Mouse (Mus musculus) intestine, embryonic 16.5 days (tissue): ENCODE measurements at regions not wholly inside any gene's neighbourhood (a gene's known extent, or its start where the extent isn't known, plus 50 kb on each side); places are given as distances from the start of the nearest gene placed in this dataset.
A peak's percentile ranks its signal among the peaks of the same experiment; 100 is the strongest.

Experiments used
- ATAC-seq: fragments of 200-750 bp; cut with Nextera tagmentation; 2 replicates; pipeline ENCODE4 v1.8.0; 2017; ENCODE audit warnings: moderate TSS enrichment, moderate library complexity
- H3K27ac ChIP-seq: fragments of 300-500 bp; sonication (generic); 2 replicates; pipeline ENCODE4 v1.5.1; 2014; ENCODE audit warnings: mild to moderate bottlenecking, low read length
- H3K27me3 ChIP-seq: fragments of 300-500 bp; sonication (generic); replicated peaks from 2 replicates; pipeline ENCODE4 v1.6.1; 2014; ENCODE audit warnings: low read length, control low read depth, mixed read lengths; ENCODE audit not compliant: control insufficient read depth, insufficient read depth
- H3K36me3 ChIP-seq: fragments of 300-500 bp; sonication (generic); 2 replicates; pipeline ENCODE4 v1.6.1; 2014; ENCODE audit warnings: low read length, control low read depth; ENCODE audit not compliant: control insufficient read depth, insufficient read depth
- H3K4me1 ChIP-seq: fragments of 300-500 bp; sonication (generic); 2 replicates; pipeline ENCODE4 v1.6.1; 2014; ENCODE audit warnings: low read length, control low read depth, mixed read lengths; ENCODE audit not compliant: control insufficient read depth, insufficient read depth
- H3K4me2 ChIP-seq: fragments of 300-500 bp; sonication (generic); 2 replicates; pipeline ENCODE4 v1.6.1; 2014; ENCODE audit warnings: low read depth, low read length, control low read depth
- H3K4me3 ChIP-seq: fragments of 300-500 bp; sonication (generic); 2 replicates; pipeline ENCODE4 v1.5.1; 2014; ENCODE audit warnings: mild to moderate bottlenecking, low read length
- H3K9ac ChIP-seq: fragments of 300-500 bp; sonication (generic); 2 replicates; pipeline ENCODE4 v1.6.1; 2014; ENCODE audit warnings: low read depth, low read length
- H3K9me3 ChIP-seq: fragments of 300-500 bp; sonication (generic); 2 replicates; pipeline ENCODE4 v1.6.1; 2016; ENCODE audit warnings: low read length, control low read depth; ENCODE audit not compliant: control insufficient read depth
- WGBS: fragments of 180-500 bp; shearing (Covaris S2); extraction: QIAGEN DNeasy Blood & Tissue Kit; methylation state at CpG from one replicate; pipeline ENCODE4 v1.1.7; 2014; 5-methylcytosine and 5-hydroxymethylcytosine counted together

- Histone ChIP-seq H3K4me1 (peaks cover 2% of the 10 kb centered on the region), H3K4me2 (no peak overlapping the region), H3K27me3 (no peaks in the 10 kb centered on the region), H3K36me3 (no peaks in the 10 kb centered on the region), H3K9ac (no peak overlapping the region), H3K27ac (no peak overlapping the region), H3K9me3 (no peaks in the 10 kb centered on the region), H3K4me3 (no peak overlapping the region)
- WGBS: 85% methylated on average over 16 of the region's 16 CpGs
- no peak for ATAC-seq
These were observed 81.5 kb upstream of the Hmcn1 start for GRCm38 (mm10) chr1:151074508-151075314.

GRCm38 (mm10) chr1:151075541-151075940 lies 82.3 kb upstream of the Hmcn1 start:
- no peak overlapping the region for H3K9ac ChIP-seq
- H3K4me1 ChIP-seq: peaks cover 6% of the 10 kb centered on the region
- no peak overlapping the region for H3K4me3 ChIP-seq
- no peaks in the 10 kb centered on the region for H3K27me3 ChIP-seq
- no peaks in the 10 kb centered on the region for H3K9me3 ChIP-seq
- no peaks in the 10 kb centered on the region for H3K36me3 ChIP-seq
- no peak overlapping the region for H3K4me2 ChIP-seq
- no peak overlapping the region for H3K27ac ChIP-seq
- ATAC-seq: no peak
- WGBS: 83% methylated on average over 6 of the region's 6 CpGs

- Histone ChIP-seq H3K9me3 (no peaks in the 10 kb centered on the region), H3K27ac (no peak overlapping the region), H3K4me3 (no peak overlapping the region), H3K27me3 (no peaks in the 10 kb centered on the region), H3K4me1 (peaks cover 8% of the 10 kb centered on the region), H3K36me3 (no peaks in the 10 kb centered on the region), H3K9ac (no peak overlapping the region), H3K4me2 (no peak overlapping the region)
- WGBS: 35% methylated on average over 16 of the region's 16 CpGs
- 0 out of 2 replicates have a peak, but pooled peaks have one; percentile 46 for ATAC-seq
These were observed 85.8 kb upstream of the Hmcn1 start for GRCm38 (mm10) chr1:151078909-151079522.

DNA sequence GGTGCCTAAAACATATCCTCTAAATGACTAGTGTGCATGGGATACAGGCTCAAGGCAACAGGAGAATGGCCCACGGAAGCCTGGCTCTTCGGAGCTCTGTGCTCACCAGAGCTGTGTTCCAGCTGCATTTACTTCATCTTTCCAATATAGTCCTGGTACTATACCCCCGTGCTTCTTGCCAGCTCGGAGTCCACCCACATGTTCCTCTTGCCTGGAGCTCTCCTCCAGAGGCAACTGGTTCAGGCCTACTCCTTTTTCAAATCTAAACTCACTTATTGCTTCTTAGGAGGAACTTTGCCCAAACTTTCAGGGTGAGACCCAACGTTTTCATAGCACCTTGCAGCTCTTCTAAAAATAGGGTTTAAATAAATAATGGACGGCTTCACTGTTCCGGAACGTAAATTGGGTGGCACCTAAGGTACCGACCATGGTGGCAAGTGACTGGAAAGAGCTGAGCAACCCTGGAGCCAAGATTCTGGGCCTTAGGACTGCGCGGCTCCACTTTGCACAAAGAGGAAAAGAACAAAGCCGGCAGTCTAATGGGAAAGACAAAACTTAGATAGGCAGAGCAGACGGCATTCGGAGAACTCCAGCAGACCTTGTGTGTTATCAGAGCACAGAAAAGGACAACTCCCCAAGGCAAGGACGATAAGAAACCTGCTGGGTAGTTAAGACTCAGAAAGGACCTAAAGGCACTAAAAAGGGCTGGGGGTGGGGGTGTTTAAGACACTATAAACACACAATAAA lies 86.6 kb upstream of the Hmcn1 start:
- Histone ChIP-seq H3K4me3 (no peak overlapping the region), H3K36me3 (no peaks in the 10 kb centered on the region), H3K27me3 (no peaks in the 10 kb centered on the region), H3K27ac (peak overlapping the region; percentile 24; the same call in 1 of the 2 replicates), H3K4me1 (peaks cover 8% of the 10 kb centered on the region), H3K9ac (no peak overlapping the region), H3K4me2 (no peak overlapping the region), H3K9me3 (no peaks in the 10 kb centered on the region)
- peak; percentile 86 for ATAC-seq
- 68% methylated on average over 15 of the region's 15 CpGs for WGBS

DNA sequence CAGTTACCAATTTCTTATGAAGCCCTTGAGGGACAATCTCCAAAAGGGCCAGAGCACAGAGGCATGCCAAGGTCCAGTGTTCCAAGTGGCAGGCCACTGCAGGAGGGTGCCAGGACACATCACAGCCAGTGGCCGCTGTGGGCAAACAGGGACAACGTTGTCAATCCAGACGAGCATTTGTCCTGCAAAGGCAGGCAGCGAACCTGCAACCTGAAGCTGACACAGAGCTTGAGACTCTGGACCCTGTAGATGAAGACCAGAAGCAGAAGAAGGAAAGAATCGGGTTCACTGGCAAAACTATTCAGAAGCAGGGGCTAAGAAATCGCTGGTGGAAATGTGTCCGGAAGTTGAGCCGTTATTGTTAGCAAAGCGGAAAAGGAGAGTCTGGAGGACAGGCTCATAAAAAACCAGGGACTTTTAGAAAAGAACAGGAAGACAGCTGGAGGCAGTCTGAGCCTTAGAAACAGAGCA lies 87.3 kb upstream of the Hmcn1 start:
- Histone ChIP-seq H3K4me1 (peaks cover 8% of the 10 kb centered on the region), H3K4me2 (peak overlapping the region; percentile 9; the same call in 1 of the 2 replicates), H3K4me3 (no peak overlapping the region), H3K27ac (peak overlapping the region; percentile 49), H3K27me3 (no peaks in the 10 kb centered on the region), H3K9me3 (no peaks in the 10 kb centered on the region), H3K9ac (peak overlapping the region; percentile 42; the same call in 1 of the 2 replicates), H3K36me3 (no peaks in the 10 kb centered on the region)
- 46% methylated on average over 9 of the region's 9 CpGs for WGBS
- peak; percentile 41 for ATAC-seq

DNA sequence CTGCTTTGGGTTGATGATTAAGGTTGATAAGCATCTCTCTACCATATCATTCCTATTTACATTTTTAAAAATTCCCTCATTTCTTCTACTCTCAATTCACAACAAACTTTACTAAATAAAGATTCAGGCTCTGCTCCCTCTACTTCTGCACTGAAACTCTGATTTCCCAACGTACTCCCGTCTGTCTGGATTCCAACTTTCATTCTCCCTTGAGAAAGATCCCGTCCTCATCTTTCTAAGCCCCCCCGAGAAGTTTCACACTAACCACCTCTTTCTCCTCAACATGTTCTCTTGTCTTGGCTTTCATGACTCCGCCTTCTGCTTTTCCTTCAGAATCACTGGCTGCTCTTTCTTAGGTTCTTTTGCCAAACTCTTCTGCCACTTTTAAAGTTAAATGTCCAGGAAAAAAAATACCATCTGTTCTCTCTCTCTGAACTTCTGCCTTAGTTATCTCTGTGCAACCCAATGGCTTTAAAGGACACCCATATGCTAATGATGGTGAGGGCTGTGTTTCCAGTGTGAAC lies 89.3 kb upstream of the Hmcn1 start:
- 92% methylated on average over 5 of the region's 5 CpGs for WGBS

GRCm38 (mm10) chr1:151083806-151084205 lies 90.6 kb upstream of the Hmcn1 start:
- 75% methylated on average over 2 of the region's 2 CpGs for WGBS
- Histone ChIP-seq H3K36me3 (no peaks in the 10 kb centered on the region), H3K27me3 (no peaks in the 10 kb centered on the region), H3K4me2 (no peak overlapping the region), H3K9me3 (no peaks in the 10 kb centered on the region), H3K9ac (no peak overlapping the region), H3K4me1 (peaks cover 14% of the 10 kb centered on the region), H3K27ac (no peak overlapping the region), H3K4me3 (no peak overlapping the region)
- ATAC-seq: no peak

More for the DNA sequence above, 89.3 kb upstream of the Hmcn1 start:
- Histone ChIP-seq H3K4me1 (peaks cover 13% of the 10 kb centered on the region), H3K4me2 (no peak overlapping the region), H3K9me3 (no peaks in the 10 kb centered on the region), H3K27me3 (no peaks in the 10 kb centered on the region), H3K27ac (no peak overlapping the region), H3K4me3 (no peak overlapping the region), H3K36me3 (no peaks in the 10 kb centered on the region), H3K9ac (no peak overlapping the region)
- no peak for ATAC-seq

GRCm38 (mm10) chr1:151086111-151086859 lies 93.0 kb upstream of the Hmcn1 start:
- H3K27me3 ChIP-seq: no peaks in the 10 kb centered on the region
- no peak overlapping the region for H3K4me2 ChIP-seq
- no peak overlapping the region; the same call in 1 of the 2 replicates for H3K9ac ChIP-seq
- H3K27ac ChIP-seq: no peak overlapping the region
- no peak overlapping the region for H3K4me3 ChIP-seq
- no peaks in the 10 kb centered on the region for H3K9me3 ChIP-seq
- peak; percentile 64 for ATAC-seq
- H3K4me1 ChIP-seq: 0 out of 2 replicates have a peak, but pooled peaks cover 6% of the 10 kb centered on the region
- no peaks in the 10 kb centered on the region for H3K36me3 ChIP-seq
- WGBS: 62% methylated on average over 22 of the region's 22 CpGs
